Mouse (Mus musculus) embryo, embryonic 11.5 days (tissue): ENCODE results near the gene Prkg1.

Experiments
- DNase-seq: peaks from one replicate; pipeline ENCODE4 v3.0.0-alpha.2; 2012; ENCODE audit warnings: low read depth, low spot score

Gene Prkg1

DNA sequence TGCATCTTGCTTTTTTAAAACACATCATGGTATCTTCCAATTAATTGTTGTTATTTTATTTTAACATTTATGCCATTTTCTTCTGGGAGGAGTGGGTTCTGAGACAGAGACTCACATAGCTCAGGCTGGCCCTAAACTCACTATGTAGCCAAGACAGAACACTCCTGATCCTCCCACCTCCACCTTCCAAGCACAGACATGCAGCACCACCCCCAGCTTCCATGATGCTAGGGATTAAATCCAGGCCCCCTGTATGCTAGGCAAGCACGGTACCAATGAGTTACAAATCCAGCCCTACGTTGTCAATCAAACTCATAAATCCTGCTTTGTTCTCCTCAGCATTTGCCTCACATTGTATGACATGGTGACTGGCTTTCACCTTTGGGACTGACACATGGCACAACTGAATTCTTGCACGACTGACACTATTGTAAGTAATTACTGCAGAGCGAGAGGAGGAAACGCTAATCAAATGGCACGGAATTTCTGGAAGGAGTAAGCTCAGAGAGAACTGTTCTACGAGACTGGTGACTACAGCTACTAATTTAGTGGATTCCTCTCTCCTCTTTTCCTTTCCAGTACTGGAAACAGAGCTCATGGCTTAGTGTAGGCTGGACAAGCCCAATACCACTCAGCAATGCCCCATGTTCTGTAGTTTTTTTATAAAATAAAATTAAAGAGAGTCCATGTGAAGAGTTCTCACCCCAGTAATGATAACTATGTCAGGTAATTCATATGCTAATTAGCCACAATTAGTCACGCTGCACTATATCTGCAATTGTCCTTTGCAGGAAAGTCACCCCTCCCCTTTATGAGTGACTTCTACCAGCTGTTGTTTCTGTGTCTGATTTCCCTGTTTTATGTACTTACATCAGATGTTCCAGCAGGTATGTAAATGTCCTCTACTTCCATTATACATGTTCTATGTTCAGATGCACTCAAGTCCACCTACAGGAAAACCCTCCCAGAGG, 133.6 kb downstream of the Prkg1 start:
- DNase-seq, result no peak

DNA sequence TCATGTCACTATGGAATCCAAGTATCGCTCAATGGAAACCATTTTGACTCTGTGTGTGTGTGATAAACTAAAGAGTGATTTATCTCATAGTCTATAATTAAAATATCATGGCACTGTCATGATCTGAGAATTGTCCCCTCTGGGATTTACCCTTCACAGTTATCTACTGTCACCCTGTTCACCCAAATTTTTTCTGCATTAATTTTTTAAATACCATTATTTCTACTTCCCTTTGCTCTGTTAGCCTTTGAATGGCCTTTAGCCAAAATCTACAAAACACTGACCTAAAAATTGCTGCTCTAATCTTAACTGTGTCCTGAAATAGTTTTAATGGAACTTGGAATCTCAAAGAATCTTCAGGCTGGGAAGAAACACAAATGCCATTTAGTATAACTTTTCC, 143.1 kb downstream of the Prkg1 start:
- DNase-seq, result no peak

DNA sequence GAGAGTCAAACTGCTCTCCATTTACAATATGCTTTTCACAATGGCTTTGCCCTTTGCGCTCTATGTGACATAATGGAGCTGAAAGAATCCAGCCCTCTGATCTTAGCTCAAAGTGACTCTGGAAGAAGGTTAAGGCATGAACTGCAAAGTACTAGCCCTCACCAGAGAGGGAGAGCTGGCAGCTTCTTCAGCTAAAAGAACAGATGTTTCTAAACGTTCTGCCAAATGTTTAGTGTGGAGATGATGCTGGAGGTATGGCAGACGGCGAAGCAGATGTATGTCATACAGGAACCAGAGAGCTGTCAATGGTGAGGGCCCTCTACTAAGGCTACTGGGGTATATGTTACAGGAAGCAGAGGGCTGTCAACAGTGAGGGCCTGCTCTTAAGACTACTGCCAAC, 148.0 kb downstream of the Prkg1 start:
- no peak for DNase-seq

DNA sequence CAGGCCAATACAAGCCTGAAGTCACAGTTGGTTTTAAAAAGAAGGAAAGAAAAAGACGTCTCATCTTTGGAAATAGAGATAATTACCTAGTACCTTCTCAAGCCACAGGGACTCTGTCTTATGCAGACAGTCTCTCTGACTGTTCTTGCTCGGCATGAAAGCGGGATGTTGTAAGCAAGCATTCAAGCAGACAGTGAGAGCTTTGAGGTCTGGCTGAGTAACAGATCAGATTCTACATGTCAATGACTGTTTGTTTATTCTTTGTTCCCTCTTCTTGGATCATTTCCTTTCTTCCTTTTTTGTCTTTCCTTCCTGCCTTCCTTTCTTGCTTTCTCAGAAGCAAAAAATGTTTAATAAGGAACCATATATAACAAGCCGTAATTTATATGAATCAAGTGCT, 148.7 kb downstream of the Prkg1 start:
- DNase-seq, result no peak

DNA sequence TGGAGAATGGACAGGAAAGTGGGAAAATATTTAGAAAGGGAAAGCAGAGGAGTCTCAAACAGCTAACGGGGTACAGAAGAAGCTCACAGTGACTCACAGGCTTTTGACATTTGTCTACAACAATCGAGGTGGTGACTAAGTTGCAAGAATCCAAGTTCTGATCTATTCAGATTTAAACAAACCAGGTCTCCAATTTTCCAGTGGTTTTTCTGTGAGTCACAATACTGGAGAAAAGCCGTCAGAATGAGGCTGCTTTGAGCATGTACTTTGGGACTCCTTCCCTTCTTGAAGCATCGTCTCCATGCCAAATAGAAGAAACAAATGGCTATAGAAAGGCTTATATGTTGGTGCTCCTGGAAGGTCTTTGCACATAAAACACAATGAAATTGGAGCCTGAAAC, 151.7 kb downstream of the Prkg1 start:
- no peak for DNase-seq

DNA sequence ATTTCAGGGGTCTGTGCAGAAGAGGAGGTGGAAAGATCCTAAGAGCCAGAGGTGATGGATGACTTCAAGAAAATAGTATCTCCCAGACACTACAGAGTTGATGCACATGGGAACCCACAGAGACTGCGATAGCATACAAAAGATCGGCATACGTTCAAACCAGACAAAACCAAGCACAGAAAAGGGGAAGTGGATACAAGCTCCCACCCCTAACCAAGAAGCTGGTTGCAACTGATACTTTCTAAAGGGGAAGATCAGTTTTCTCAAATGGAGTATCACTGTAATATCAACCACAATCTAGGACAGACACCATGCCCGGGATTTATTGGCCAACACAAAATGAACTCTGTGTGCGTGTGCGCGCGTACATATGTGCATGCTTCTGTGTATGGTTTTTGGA, 162.3 kb downstream of the Prkg1 start:
- no peak for DNase-seq

DNA sequence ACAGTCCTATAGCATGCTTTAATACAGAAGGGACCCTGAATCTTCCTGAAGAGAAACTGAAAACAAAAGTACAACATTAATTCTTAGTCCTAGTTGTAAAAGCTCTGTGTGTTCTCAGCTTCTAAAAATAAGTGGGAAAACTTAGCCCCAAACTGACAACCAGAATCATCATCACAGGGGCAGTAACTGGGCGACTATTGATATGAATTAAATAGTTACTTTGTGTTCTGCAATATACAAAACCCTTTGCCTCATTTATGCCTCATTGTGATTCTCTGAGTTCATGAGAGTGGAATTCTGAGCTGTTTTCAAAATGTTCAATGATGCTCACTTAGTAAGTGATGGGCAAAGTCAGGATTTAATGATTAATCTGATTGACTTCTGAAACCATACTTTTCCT, 170.8 kb downstream of the Prkg1 start:
- DNase-seq, result no peak

DNA sequence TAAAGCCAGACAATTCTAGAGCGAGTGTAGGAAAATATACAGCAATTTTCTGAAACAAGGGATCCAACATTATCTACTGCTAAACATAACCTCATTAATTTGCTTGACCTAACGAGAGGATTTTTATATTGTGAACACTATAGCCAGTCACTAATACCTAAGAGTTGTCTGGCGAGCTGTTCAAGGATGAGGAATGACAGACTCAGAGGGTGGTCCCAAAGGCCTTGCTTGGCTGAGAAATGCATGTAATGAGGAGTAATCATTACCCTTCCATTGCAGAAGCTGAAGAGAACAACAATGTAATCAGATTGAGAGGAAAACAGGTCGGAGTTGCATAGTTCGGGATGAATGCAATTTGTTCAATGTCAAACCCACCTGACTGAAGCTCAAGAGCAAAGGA, 174.1 kb downstream of the Prkg1 start:
- no peak for DNase-seq

DNA sequence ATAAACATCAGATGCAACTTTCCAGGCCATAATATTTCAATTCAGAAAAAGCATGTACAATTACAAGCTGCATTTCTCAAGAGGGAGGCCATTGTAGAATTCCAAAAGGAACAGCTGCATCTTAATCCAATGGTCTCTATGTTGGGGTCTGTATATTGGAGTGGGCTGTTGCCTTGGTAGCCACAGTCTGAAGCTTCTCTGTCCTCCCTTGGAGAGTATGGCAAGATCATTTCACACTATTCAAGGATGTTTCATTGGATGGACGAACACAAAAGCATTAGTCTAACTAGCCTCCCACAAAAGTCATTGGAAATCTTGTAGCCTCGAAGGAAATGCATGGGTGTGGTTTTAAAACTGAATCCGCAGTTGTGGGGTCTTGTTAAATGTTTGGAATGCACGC, 187.7 kb downstream of the Prkg1 start:
- no peak for DNase-seq

DNA sequence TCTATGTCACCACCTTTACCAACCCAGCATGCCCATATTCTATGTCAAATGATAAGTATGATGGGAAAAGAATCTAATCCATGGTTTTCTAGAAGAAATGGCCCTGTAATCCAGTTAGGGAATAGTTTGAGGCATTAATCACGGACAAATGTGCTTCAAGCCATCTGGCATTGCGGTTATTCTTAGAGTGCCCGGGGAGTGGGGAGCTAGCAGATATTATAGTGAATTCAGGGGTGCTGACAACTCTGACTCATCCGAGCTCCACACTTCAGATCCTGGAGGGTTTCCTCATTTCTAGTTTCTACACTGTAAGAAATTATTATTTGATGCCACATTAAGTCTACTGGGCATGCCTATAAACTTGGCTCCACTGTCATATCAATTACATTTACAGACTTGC, 200.5 kb downstream of the Prkg1 start:
- DNase-seq, result no peak

DNA sequence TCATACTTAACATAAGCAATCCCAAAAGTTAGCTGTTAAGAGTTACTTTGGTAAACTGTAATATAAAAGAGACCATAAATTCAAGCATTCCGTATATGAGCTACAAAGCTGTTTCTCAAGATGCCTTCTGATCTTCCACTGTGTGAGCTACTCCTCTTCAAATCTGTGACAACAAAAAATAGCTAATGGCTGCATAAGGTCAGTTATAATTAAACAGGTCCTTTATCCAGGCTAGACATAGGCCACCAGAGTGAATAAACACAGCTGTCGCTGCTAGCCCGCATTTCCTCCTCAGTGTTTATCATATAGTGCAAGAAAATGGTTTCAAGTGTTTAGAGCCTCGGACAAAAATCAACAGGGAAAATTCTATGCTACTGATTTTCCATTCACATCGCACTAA, 218.8 kb downstream of the Prkg1 start:
- DNase-seq, result no peak

DNA sequence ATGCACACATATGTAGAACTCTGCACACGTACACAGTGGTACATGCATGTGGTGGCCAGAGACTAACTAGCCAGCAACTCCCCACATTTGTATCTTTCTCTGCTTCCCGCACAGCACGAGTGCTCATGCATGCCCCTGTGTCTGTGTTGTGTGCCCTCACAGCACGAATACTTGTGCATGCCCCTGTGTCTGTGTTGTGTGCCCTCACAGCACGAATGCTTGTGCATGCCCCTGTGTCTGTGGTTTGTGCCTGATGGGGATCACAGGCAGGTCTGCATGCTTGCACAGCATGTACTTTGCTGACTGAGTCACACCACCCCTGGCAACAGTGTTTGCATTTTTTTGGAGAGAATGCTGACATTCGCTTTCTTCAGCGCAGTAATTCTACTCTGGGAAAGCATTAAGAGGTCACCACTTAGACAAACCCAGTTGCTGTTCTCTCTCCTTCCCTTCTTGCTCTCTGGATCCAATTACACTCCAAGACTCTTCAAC, 233.5 kb downstream of the Prkg1 start:
- DNase-seq, result no peak

DNA sequence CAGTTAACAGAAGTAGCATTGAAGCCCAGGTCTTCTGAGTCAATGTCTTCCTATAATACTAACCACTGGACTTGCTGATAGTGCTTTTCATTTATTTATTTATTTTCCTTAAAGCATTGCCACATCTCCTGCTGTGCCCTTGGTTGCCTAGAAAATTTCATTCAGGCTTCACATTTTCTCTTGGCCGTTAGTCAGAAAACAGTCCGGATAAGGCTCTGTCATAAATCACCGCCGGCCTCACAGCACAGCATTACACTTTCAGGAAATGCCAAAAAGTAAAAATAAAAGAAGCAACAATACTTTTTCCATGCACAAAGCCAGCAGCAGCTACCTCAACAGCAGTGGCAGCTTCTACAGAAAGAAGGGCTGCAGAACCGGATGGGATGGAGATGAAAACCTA, 234.2 kb downstream of the Prkg1 start:
- DNase-seq, result no peak

DNA sequence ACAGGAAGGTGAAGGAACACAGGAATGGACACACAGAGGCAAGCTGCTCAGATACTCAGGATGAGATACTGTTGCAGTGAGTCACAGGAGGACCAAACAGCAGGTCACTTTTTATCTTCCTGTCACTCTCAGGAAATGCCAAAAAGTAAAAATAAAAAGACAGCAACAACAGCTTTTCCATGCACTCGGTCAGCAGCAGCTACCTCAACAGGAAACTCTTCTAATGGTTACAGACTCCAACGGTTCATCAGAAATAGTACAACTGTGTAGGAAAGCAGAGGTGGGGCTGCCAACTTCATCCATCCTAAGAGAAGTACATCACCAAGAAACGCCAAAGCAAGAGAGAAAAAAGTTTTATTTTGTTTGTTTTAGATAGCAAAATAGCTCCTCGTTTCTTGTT, 234.9 kb downstream of the Prkg1 start:
- no peak for DNase-seq

DNA sequence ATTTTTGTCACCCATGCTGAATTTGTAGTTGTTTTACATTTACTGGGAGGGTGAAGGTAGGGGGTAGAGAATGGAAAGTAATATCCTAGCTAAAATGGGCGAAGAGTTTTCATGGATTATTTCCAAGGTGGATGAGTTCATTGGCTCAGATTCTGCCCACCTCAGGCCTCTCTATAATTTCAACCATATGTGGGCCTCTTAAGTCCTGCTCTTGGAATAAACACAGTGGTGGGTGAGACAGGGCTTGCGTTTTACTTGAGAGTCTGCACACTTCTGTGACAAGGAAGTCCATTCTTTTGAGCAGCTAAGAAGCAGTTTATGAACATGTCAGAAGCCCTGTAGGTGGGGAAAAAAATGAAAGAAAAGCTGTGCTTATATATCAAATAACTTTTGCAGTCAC, 250.3 kb downstream of the Prkg1 start:
- no peak for DNase-seq

DNA sequence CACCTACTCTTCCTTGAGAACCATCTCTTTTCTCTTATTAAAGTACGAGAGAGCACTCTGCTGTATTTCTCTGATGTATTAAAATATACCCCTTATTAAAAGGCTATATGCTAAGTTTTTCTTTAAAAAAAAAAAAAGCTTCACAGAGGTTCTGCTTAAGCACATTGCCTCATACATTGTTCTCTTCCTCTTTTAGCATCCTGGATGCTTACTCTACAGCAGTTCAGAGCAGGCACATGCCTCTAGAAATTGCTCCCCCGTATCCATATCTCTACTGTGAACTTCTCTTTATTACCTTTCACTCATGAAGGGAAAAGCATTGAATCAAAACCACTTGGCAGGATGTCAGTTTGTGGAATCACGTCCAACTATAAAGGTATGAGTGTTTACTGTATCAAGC, 257.0 kb downstream of the Prkg1 start:
- no peak for DNase-seq

DNA sequence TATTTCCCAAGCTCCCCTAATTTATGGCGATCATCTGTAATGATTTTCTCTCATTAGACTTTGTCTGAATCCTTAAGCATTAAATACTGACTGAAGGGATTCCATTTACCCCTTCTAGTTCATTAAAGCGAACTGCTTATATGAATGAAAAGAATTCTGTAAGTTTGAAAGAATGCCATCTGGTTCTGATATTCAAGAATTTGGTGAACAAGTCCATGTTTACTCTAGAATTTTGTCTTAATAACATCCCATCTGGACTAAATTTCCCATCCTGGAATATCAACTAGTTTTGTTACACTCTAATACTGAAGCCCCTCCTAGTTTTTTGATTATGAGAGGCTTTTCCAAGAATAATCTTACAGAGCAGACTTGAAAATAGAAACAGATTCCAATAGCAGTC, 258.5 kb downstream of the Prkg1 start:
- DNase-seq, result no peak

DNA sequence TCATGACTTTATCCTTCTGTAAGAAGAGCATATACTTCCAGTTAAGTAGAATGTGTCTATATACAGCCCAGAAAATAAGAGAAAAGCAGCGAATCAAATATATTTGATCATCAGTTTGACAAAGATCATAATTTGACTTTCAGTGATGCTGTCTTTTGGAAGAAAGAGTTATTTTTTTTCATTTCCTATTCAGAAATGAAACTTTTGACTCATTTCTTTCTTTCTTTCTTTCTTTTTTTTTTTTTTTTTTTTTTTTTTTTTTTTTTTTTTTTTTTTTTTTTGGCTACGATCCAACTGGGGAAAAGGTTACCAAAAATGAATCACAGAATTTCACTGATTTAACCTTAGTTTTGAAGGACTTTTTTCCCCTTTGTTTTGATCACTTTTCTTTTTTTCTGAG, 259.8 kb downstream of the Prkg1 start:
- DNase-seq, result no peak

DNA sequence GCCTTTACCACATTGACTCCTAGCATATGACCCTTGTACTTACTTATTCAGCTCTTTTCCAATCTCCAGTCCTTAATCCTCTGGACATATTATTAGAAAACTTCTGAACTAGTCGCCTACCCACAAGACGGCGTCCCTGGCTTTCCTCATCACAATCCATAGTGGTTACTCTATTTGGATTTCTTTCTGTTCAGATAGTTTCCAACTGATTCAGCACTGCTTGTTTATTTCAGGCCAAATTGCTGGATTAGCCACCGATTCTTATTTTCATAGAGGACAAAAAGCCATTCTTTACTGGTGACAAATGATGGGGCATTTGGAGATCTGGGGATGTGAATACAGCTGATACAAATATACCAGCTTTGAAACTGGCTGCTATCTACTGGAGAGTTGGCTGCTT, 267.4 kb downstream of the Prkg1 start:
- no peak for DNase-seq

DNA sequence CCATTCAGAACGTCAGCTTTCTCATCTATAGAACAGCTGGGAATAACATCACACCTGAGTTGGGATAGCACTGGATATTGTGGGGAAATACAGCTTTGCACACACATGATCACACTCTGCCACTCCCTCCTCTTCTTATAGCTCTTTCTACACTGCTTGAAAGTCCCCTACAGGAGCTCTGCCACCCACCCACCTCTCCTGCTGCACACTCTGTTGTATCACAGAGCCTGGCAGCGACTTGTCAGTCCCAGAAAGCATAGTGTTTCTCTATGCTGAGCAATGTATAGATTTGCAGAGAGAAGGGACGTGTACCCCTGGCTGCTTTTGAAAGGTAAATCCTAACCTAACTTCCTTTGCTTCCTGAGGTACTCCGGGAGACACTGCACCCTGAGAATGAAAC, 275.2 kb downstream of the Prkg1 start:
- no peak for DNase-seq

DNA sequence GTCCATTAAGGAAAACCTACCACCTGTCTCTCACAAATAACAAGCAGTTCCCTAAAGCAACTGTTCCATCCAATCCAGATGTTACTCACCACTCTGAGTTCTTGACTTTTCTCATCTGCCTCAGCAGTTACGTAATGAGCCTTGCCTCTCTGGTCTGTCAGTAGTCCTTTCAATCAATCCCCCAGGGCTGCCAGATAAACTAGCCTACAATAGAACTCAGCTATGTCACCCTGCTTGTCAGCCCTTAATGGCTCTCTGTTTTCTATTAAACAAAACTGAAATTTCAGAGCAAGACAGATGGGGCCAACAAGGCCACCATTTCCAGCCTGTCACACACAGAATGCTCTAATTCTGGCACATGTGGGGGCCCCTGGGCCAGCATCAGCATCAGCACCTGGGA, 293.1 kb downstream of the Prkg1 start:
- no peak for DNase-seq

DNA sequence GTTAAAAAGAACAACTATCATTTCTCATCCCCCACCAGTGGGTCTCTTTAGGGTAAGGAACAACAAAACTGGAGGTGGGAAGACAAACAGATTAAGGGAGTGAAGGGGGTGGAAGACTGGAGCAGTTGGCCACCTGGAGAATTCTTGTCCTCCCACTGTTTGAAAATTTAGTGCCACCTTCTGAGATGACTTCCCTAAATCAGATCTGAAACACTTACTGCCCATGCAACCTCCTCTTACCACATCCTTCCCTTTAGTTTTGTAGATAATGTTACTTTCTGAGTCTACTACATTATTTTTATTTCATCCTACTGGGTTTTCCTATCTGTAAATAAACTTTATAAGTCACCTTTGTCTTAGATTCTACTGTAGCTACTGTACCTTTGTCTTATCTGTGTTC, 304.6 kb downstream of the Prkg1 start:
- no peak for DNase-seq

DNA sequence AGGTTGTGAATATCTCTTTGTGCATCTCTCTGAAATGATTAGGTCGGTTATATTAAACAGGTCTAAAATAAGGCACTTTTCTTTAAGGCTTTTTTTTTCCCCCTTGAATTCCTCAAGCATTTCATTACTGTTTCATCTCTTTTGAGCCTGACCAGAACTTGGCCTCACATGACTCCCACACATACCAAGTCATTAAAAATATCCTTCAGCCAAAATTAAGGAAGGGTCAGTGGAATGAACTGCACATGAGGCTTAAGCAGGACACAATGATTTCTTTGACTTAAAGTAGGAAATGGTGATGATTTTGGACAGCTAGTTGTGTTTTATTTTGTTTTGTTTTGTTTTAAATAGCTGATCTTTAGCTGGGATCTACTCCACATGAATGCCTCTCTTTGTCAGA, 320.7 kb downstream of the Prkg1 start:
- DNase-seq, result no peak

DNA sequence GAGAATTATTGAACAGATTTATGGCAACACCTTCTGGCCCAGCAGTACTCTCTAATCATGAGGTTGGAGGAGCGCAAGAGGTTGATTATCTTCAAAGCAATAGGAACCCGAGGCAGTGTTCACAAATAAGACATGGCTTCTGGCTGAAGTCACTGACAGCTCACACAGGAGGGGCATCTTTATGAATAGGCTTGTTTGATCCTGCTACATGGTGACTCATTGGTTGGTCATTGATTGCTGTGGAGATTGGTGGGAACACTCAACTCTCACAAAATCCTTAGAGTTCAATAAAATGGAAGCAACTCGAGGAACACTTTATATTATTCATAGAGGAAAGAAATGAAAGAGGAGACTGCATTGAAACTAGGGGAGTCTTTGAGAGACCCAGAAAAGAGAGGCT, 322.5 kb downstream of the Prkg1 start:
- DNase-seq, result no peak
